Mouse (Mus musculus) forebrain, embryonic 10.5 days (tissue): ENCODE results near the gene Mrgprb4. TPM values are rescaled to one million over a fixed set of nuclear protein-coding genes. Genes with fewer than 3 reads are reported as not detected.

Source experiments
- DNase-seq: peaks from one replicate; pipeline ENCODE4 v3.0.0-alpha.2; 2017; ENCODE audit warnings: low spot score; ENCODE audit errors: extremely low spot score
- H3K27ac ChIP-seq: fragments of 300-500 bp; sonication (generic); 2 replicates; pipeline ENCODE4 v1.5.1; 2016; ENCODE audit warnings: mild to moderate bottlenecking
- H3K27me3 ChIP-seq: fragments of 300-500 bp; sonication (generic); 2 replicates; pipeline ENCODE4 v1.6.1; 2016; ENCODE audit warnings: mild to moderate bottlenecking; ENCODE audit not compliant: poor library complexity, severe bottlenecking
- H3K36me3 ChIP-seq: fragments of 300-500 bp; sonication (generic); replicated peaks from 2 replicates; pipeline ENCODE4 v1.6.1; 2016; ENCODE audit warnings: mild to moderate bottlenecking, moderate library complexity
- H3K4me1 ChIP-seq: fragments of 300-500 bp; sonication (generic); 2 replicates; pipeline ENCODE4 v1.6.1; 2016
- H3K4me3 ChIP-seq: fragments of 300-500 bp; sonication (generic); 2 replicates; pipeline ENCODE4 v1.5.1; 2016; ENCODE audit warnings: mild to moderate bottlenecking, moderate library complexity
- H3K9me3 ChIP-seq: fragments of 300-500 bp; sonication (generic); 2 replicates; pipeline ENCODE4 v1.6.1; 2016; ENCODE audit warnings: mild to moderate bottlenecking, moderate library complexity
- WGBS: fragments of 180-500 bp; shearing (Covaris S2); methylation state at CpG from one replicate; pipeline ENCODE4 v1.1.7; 2016; 5-methylcytosine and 5-hydroxymethylcytosine counted together
- polyA plus RNA-seq: library from polyadenylated mRNA; unstranded; fragments of >200 nt; fragmentation: Nextera tagmentation; extraction: Ambion mirVana; gene quantifications from 2 replicates; pipeline ENCODE4 v1.2.1, GENCODE M21; 2016

The Mrgprb4 gene
- polyA plus RNA-seq, result not detected in 2 replicates

DNA sequence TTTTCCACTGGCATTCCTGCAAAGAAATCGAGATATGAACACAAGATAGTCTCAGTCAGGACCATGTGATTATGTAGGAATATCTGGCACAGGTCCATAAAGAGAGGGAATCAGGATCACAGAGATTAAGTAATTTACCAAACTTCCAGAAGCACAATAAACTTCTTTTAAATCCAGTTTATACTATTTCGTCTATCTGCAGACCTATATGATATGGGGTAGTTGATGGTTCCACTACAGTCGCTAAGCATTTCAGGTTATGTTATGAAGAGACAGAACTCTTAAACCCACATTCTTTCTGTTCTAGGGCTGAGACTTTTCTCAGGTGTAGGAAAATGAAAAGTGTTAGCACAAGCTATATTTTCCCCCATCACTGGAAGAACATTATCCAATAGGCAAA lies at the start of gene Mrgprb4:
Mrgprb4 (minus strand) TSS at position 101 of the 400 bp plus-strand sequence.
- no peak within 1 kb of the TSS for H3K4me3 ChIP-seq
- H3K9me3 ChIP-seq, result peaks cover 12% of the 10 kb centered on the region; the same call in 1 of the 2 replicates
- H3K4me1 ChIP-seq, result no peaks in the 10 kb centered on the region
- no peaks in the 10 kb centered on the region for H3K27me3 ChIP-seq
- WGBS, result 90% methylated on average over 3 of the region's 3 CpGs
- no peaks in the 10 kb centered on the region for H3K36me3 ChIP-seq
- H3K27ac ChIP-seq, result no peak within 1 kb of the TSS
- DNase-seq, result no peak

GRCm38 (mm10) chr7:48226114-48226513 lies 27.0 kb upstream of the Mrgprb4 start:
- Histone ChIP-seq H3K4me1 (no peaks in the 10 kb centered on the region), H3K27ac (no peak overlapping the region), H3K4me3 (no peak overlapping the region), H3K36me3 (no peaks in the 10 kb centered on the region), H3K9me3 (peaks cover 34% of the 10 kb centered on the region), H3K27me3 (no peaks in the 10 kb centered on the region)
- DNase-seq, result no peak

DNA sequence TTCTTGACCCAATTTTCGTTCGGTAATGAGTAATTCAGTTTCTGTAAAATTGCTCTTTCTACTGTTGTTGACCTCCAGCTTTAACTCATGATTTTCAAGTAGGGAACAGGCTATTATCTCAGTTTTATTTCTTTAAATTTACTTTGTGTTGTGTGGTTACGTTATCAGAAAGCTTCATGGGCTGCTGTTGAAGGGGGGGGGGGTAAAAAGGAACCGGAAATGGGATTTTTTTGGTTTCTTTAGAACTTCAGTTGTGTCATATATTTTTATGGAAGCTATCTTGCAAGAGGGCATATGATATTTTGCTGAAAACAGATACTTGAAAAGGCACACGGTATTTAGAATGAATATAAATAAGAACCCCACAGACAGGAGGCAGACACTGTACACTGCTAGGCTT lies 26.0 kb upstream of the Mrgprb4 start:
- no peak overlapping the region for H3K27ac ChIP-seq
- H3K4me1 ChIP-seq, result no peaks in the 10 kb centered on the region
- no peaks in the 10 kb centered on the region for H3K27me3 ChIP-seq
- no peaks in the 10 kb centered on the region for H3K36me3 ChIP-seq
- H3K4me3 ChIP-seq, result no peak overlapping the region
- H3K9me3 ChIP-seq, result peaks cover 36% of the 10 kb centered on the region
- WGBS, result 82% methylated on average over 5 of the region's 5 CpGs
- DNase-seq, result no peak

DNA sequence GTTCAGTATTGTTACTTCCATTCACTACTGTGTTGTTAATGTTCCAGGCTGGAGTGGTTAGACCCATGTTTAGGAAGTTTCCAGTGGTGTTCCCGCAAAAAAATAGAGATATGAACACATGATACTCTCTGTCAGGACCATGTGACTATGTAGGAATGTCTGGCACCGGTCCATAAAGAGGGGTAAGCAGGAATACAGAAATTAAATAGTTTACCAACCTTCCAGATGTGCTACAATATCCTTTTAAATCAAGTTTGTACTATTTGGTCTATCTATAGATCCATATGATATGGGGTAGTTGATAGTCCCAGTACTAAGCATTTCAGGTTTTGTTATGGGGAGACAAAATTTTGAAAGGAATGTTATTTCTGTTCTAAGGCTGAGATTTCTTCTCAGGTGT lies 30.2 kb downstream of the Mrgprb4 start, which contains the start of gene Mrgprb5:
Mrgprb5 (minus strand) TSS at position 101 of the 400 bp plus-strand sequence.
- no peak for DNase-seq
- no peaks in the 10 kb centered on the region for H3K36me3 ChIP-seq
- no peak within 1 kb of the TSS for H3K4me3 ChIP-seq
- H3K4me1 ChIP-seq, result no peaks in the 10 kb centered on the region
- WGBS, result 84% methylated on average over 2 of the region's 2 CpGs
- H3K27me3 ChIP-seq, result no peaks in the 10 kb centered on the region
- H3K9me3 ChIP-seq, result no peaks in the 10 kb centered on the region
- H3K27ac ChIP-seq, result no peak within 1 kb of the TSS

DNA sequence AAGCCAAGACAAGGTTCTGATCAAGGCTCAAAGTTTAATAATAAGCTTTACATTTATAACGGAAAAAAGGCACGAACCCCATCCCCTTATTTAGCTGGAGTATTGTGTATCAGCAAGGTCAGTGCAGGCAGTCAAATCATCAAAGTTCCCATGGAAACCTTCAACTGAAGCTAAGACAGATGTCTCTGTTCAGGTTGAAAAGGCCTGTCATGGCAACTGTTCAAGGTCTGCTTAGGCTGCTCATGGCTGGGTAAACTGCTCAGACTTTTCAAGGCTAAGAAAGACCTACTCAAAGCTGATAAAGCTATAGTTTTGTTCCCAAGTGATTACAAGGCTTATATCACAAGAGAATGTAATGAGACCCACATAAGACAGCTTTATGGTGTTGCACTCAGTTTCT lies 31.6 kb downstream of the Mrgprb4 start:
- Histone ChIP-seq H3K4me3 (no peak overlapping the region), H3K27me3 (no peaks in the 10 kb centered on the region), H3K9me3 (no peaks in the 10 kb centered on the region), H3K27ac (no peak overlapping the region), H3K36me3 (no peaks in the 10 kb centered on the region), H3K4me1 (no peaks in the 10 kb centered on the region)
- WGBS, result 91% methylated on average over 2 of the region's 2 CpGs
- DNase-seq, result no peak

Other genes with a start within 250 kb of the Mrgprb4 start
- not detected in 2 replicates for gene Mrgpra4, start 217.2 kb downstream of the Mrgprb4 start, polyA plus RNA-seq
- not detected in 2 replicates for gene Mrgprx1, start 171.7 kb downstream of the Mrgprb4 start, polyA plus RNA-seq
- not detected in 2 replicates for gene Mrgprb5, start 30.3 kb downstream of the Mrgprb4 start, polyA plus RNA-seq
- not detected in 2 replicates for gene Mrgprb8, start 189.2 kb upstream of the Mrgprb4 start, polyA plus RNA-seq